ENCODE assay signal across 20 mouse cellular contexts in the genomic region with DNA sequence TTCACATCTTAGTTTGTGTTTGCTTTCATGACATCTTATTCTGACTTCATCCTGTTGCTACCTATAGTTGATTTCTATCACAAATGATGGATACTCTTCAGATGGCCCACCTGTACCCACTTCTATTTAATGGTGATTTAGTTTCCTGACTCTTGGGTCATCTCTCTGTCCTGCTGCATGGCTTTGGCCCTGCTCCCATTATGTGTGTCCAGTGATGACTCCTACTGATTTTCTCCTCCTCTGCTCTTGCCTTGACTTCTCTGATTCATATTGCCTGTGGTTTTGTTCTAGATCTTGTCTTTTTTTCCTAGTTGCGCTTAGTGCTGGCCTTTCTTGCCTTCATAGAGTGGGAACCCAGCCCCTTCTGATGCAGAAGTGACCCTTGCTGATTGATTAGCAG. TPM values are rescaled to one million over a fixed set of nuclear protein-coding genes. Genes with fewer than 3 reads are reported as not detected.
DNase-seq lines count a peak whose midpoint lies in the region; ATAC-seq lines count a peak whose summit lies in the region.
"Had no signal": no experiment of that assay in that cellular context is flagged by ENCODE, and none has a peak within 500 bp of the region (broad histone marks: within the 10 kb centered on the region; RNA-seq: fewer than 3 reads in every experiment).

No protein-coding gene starts in this region.

- H3K9ac ChIP-seq in liver, embryonic 13.5 days, result no peak overlapping the region
- H3K9ac ChIP-seq: embryonic facial prominence, embryonic 15.5 days; hindbrain, embryonic 13.5 days; intestine, embryonic 15.5 days had no signal

- no peaks in the 10 kb centered on the region for H3K27me3 ChIP-seq in liver, embryonic 13.5 days
- H3K27me3 ChIP-seq: embryonic facial prominence, embryonic 15.5 days; hindbrain, embryonic 13.5 days; intestine, embryonic 15.5 days had no signal

- no peaks in the 10 kb centered on the region for H3K9me3 ChIP-seq in liver, embryonic 13.5 days (replicated peaks)
- H3K9me3 ChIP-seq: embryonic facial prominence, embryonic 15.5 days; forebrain, embryonic 10.5 days; hindbrain, embryonic 13.5 days; intestine, embryonic 15.5 days had no signal

- 81% methylated on average over 1 of the region's 1 CpGs for WGBS in liver, embryonic 13.5 days (ENCODE audit: insufficient replicate concordance)

- H3K36me3 ChIP-seq in liver, embryonic 13.5 days, result peaks cover 8% of the 10 kb centered on the region; the same call in 1 of the 2 replicates
- H3K36me3 ChIP-seq: embryonic facial prominence, embryonic 15.5 days; hindbrain, embryonic 13.5 days; intestine, embryonic 15.5 days had no signal

- ATAC-seq in liver, embryonic 13.5 days (ENCODE audit: low read depth), result no peak
- ATAC-seq: forebrain, embryonic 14.5 days; intestine, embryonic 15.5 days had no signal

- peaks cover 97% of the 10 kb centered on the region for H3K4me1 ChIP-seq in liver, embryonic 13.5 days (replicated peaks)
- H3K4me1 ChIP-seq: embryonic facial prominence, embryonic 15.5 days; hindbrain, embryonic 13.5 days had no signal

- H3K4me2 ChIP-seq in liver, embryonic 13.5 days, result peak overlapping the region; percentile 3; the same call in 1 of the 2 replicates
- H3K4me2 ChIP-seq: embryonic facial prominence, embryonic 15.5 days; hindbrain, embryonic 13.5 days; intestine, embryonic 15.5 days had no signal

- no peak overlapping the region for H3K4me3 ChIP-seq in liver, embryonic 13.5 days (replicated peaks)
- H3K4me3 ChIP-seq: embryonic facial prominence, embryonic 15.5 days; erythroblast, embryonic 14.5 days; forebrain, embryonic 10.5 days; gastrocnemius, adult 2 months; hindbrain, embryonic 13.5 days; intestine, embryonic 15.5 days had no signal

- H3K27ac ChIP-seq in liver, embryonic 13.5 days, result peak overlapping the region; percentile 69
- H3K27ac ChIP-seq: embryonic facial prominence, embryonic 15.5 days; forebrain, embryonic 10.5 days; hindbrain, embryonic 13.5 days; intestine, embryonic 15.5 days had no signal

- DNase-seq in adrenal gland, postnatal 36 days, result peak; percentile 53 to 55
- DNase-seq in adrenal gland, postnatal 10 days, result no peak
- peak; percentile 30 for DNase-seq in 416B (ENCODE audit: low read depth)
- no peak for DNase-seq in liver, embryonic 13.5 days
- DNase-seq in ovary, postnatal 10 days (ENCODE audit: low spot score), result no peak
- DNase-seq in urinary bladder, adult 18-20 months (ENCODE audit: low spot score in 2 of 2), result no peak
- DNase-seq: cerebellum, adult 11 months; cerebellum, adult 8-10 months; cerebellum, postnatal 14 days; embryo, embryonic 11 days; gastrocnemius, adult 2 months; gastrocnemius, postnatal 25 days; heart, postnatal 10 days; heart, postnatal 4 days had no signal

RNA-seq across cellular contexts. Expression of a gene that starts 15.4 kb away (rescaled TPM):
- total RNA-seq in adrenal gland, postnatal 36 days (2021), result 10 to 100 TPM; 43.0 to 78.1 TPM
- 10 to 100 TPM; 48.6 to 62.1 TPM for total RNA-seq in adrenal gland, postnatal 10 days (2021)
- 19.9 and 20.4 TPM in 2 replicates for polyA plus RNA-seq in liver, embryonic 13.5 days (2015; fragmentation: Nextera tagmentation; extraction: Ambion mirVana)

RNA-seq across cellular contexts. Expression of a gene that starts 25.0 kb away (rescaled TPM):
- 10 to 100 TPM; 49.3 to 60.3 TPM for total RNA-seq in adrenal gland, postnatal 36 days (2021)
- 10 to 100 TPM; 48.6 to 49.4 TPM for total RNA-seq in adrenal gland, postnatal 10 days (2021)
- 21.3 and 28.2 TPM in 2 replicates for polyA plus RNA-seq in liver, embryonic 13.5 days (2015; fragmentation: Nextera tagmentation; extraction: Ambion mirVana)

Comparison
In these comparisons a context has a peak if more than half of its experiments do, and no peak if none do; other contexts are left out.
1. DNase-seq: peak in adrenal gland, postnatal 36 days (2 of 2) and 416B (single experiment); none in adrenal gland, postnatal 10 days (single experiment), liver, embryonic 13.5 days (single experiment), ovary, postnatal 10 days (single experiment) and urinary bladder, adult 18-20 months (0 of 2).